Mouse (Mus musculus) spleen, adult 2 months (tissue): ENCODE results near the gene Zfp839. TPM values are rescaled to one million over a fixed set of nuclear protein-coding genes. Genes with fewer than 3 reads are reported as not detected.

Experiments used
- DNase-seq, 2 experiments: peaks; one replicate each; pipeline versions ENCODE4 v3.0.0 to v3.0.0-alpha.2; 2012 to 2021; ENCODE audit warnings: low spot score in 2 of 2, low read depth in 1 of 2
- H3K27ac ChIP-seq: fragments of 200-500 bp; 2 replicates; pipeline ENCODE4 v1.5.1; 2012; ENCODE audit warnings: low read length, inconsistent platforms; ENCODE audit not compliant: insufficient read depth
- H3K27me3 ChIP-seq: fragments of 200-500 bp; 2 replicates; pipeline ENCODE4 v1.6.1; 2012; ENCODE audit warnings: mild to moderate bottlenecking, moderate library complexity, low read length, inconsistent platforms; ENCODE audit not compliant: control insufficient read depth, insufficient read depth
- H3K36me3 ChIP-seq: fragments of 200-500 bp; 2 replicates; pipeline ENCODE4 v1.6.1; 2012; ENCODE audit warnings: mild to moderate bottlenecking, low read length, inconsistent platforms; ENCODE audit not compliant: control insufficient read depth, insufficient read depth
- H3K4me1 ChIP-seq: fragments of 200-500 bp; 2 replicates; pipeline ENCODE4 v1.6.1; 2011; ENCODE audit warnings: inconsistent platforms; ENCODE audit not compliant: control insufficient read depth, insufficient read depth, insufficient read length
- H3K4me3 ChIP-seq: fragments of 200-500 bp; 2 replicates; pipeline ENCODE4 v1.5.1; 2011; ENCODE audit warnings: mild to moderate bottlenecking, inconsistent platforms; ENCODE audit not compliant: insufficient read depth, insufficient read length; ENCODE audit errors: extremely low read depth
- CTCF ChIP-seq: fragments of 200-500 bp; IDR thresholded peaks from 2 replicates; pipeline ENCODE4 v1.5.1; 2011; ENCODE audit warnings: mild to moderate bottlenecking, inconsistent platforms; ENCODE audit not compliant: insufficient read depth, insufficient read length, insufficient replicate concordance; ENCODE audit errors: extremely low read depth
- POLR2A ChIP-seq: fragments of 200-500 bp; IDR thresholded peaks from 2 replicates; pipeline ENCODE4 v1.6.1; 2011; ENCODE audit warnings: low read depth, low read length, inconsistent platforms
- WGBS: fragments of 180-500 bp; shearing (Covaris S2); methylation state at CpG from one replicate; pipeline ENCODE4 v1.1.7; 2018; 5-methylcytosine and 5-hydroxymethylcytosine counted together
- polyA plus RNA-seq: library from polyadenylated mRNA; depleted of rRNA; stranded (reverse); fragments of >200 nt; gene quantifications from 2 replicates; pipeline ENCODE4 v1.2.3, GENCODE M21; 2012

The Zfp839 gene
- polyA plus RNA-seq, 1 experiment = 5.7 TPM

DNA sequence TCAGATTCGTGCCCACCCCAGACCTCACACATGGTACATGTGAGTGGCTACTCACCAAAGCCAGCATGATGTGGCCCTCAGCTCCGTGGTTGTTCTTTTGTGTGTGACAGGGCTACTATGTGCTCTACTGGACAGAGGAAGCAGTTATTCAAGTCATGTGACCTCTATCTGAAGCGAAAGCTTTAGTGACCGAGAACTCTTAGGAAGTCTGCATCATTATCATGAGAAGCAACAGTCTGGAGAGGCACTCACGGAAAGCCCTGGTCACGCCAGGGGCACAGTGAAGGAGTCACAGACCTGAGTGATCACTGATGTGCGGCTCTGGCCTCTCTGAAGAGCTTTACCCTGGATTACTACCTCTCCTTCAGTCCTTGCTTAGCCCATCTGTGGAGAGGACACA lies 27.7 kb upstream of the Zfp839 start:
- no peak for DNase-seq
- Histone ChIP-seq H3K4me1 (no peaks in the 10 kb centered on the region), H3K27me3 (no peaks in the 10 kb centered on the region), H3K4me3 (no peak overlapping the region), H3K36me3 (no peaks in the 10 kb centered on the region), H3K27ac (no peak overlapping the region)
- WGBS = 83% methylated on average over 7 of the region's 7 CpGs
- TF ChIP-seq CTCF (no peak), POLR2A (no peak)

DNA sequence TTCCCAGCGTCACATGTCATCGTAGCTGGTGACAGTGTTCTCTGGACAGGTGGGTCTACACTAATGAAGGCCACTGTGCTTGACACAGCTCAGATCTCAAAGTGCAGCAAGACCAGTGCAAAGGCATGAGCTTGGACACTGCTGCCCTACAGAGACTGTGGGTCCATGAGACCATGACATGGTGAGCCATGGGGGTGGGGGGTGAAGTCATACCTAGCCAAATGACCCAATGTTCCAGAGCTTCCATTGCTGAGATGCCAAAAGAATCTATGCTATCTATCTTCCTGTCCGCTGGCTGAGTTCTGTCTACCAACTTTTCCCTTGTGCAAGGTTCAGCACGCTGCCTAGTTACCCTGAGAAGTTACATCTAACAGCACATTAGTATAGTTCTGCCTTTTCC lies 21.1 kb upstream of the Zfp839 start:
- WGBS = 98% methylated on average over 4 of the region's 4 CpGs
- Histone ChIP-seq H3K4me1 (no peaks in the 10 kb centered on the region), H3K27me3 (no peaks in the 10 kb centered on the region), H3K4me3 (no peak overlapping the region), H3K27ac (no peak overlapping the region), H3K36me3 (no peaks in the 10 kb centered on the region)
- DNase-seq = no peak
- TF ChIP-seq POLR2A = no peak

- 88% methylated on average over 10 of the region's 11 CpGs for WGBS
- no peaks in the 10 kb centered on the region for H3K36me3 ChIP-seq
- H3K27me3 ChIP-seq = no peaks in the 10 kb centered on the region
- H3K4me1 ChIP-seq = no peaks in the 10 kb centered on the region
- TF ChIP-seq CTCF (no peak), POLR2A (no peak)
- H3K27ac ChIP-seq = no peak overlapping the region
- H3K4me3 ChIP-seq = no peak overlapping the region
- DNase-seq = no peak
These were observed 19.6 kb upstream of the Zfp839 start for GRCm38 (mm10) chr12:110830293-110831024.

- H3K4me1 ChIP-seq = no peaks in the 10 kb centered on the region
- over 99% methylated on average over 3 of the region's 3 CpGs for WGBS
- TF ChIP-seq POLR2A (no peak), CTCF (no peak)
- H3K4me3 ChIP-seq = no peak overlapping the region
- H3K27me3 ChIP-seq = 0 out of 2 replicates have a peak, but pooled peaks cover 3% of the 10 kb centered on the region
- H3K36me3 ChIP-seq = no peaks in the 10 kb centered on the region
- no peak for DNase-seq
- H3K27ac ChIP-seq = no peak overlapping the region
These were observed 14.9 kb upstream of the Zfp839 start for GRCm38 (mm10) chr12:110835182-110835581.

DNA sequence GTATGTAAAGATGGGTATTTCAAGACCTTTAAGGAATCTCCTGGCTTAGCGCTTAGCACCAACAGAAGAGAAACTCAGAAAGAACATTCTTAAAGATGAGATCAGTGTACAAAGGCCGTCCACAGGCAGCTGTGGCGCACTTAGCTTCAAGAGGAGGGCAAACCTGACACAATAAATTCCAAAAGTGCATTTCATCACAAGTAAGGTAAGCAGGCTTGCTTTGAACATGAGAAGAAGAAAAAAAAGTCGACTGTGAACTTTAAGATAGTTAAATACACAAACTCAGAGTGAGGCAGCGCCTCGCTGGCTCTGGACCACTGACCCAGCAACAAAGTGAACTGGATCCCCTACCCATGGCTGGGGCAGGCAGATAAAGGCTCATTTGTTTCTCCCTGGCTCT lies 13.3 kb upstream of the Zfp839 start:
- no peak overlapping the region for H3K27ac ChIP-seq
- no peak overlapping the region for H3K4me3 ChIP-seq
- H3K36me3 ChIP-seq = no peaks in the 10 kb centered on the region
- 0 out of 2 replicates have a peak, but pooled peaks cover 3% of the 10 kb centered on the region for H3K27me3 ChIP-seq
- WGBS = 77% methylated on average over 6 of the region's 6 CpGs
- DNase-seq = no peak
- TF ChIP-seq POLR2A = no peak
- TF ChIP-seq CTCF = no peak
- H3K4me1 ChIP-seq = no peaks in the 10 kb centered on the region

- Histone ChIP-seq H3K27ac (no peak overlapping the region), H3K4me1 (no peaks in the 10 kb centered on the region), H3K4me3 (no peak overlapping the region), H3K36me3 (no peaks in the 10 kb centered on the region), H3K27me3 (0 out of 2 replicates have a peak, but pooled peaks cover 3% of the 10 kb centered on the region)
- WGBS = 33% methylated on average over 5 of the region's 5 CpGs
- DNase-seq = no peak
- TF ChIP-seq CTCF (no peak), POLR2A (no peak)
These were observed 12.7 kb upstream of the Zfp839 start for GRCm38 (mm10) chr12:110837192-110837841.

GRCm38 (mm10) chr12:110837850-110838249 lies 12.2 kb upstream of the Zfp839 start:
- DNase-seq = no peak
- 87% methylated on average over 8 of the region's 8 CpGs for WGBS
- TF ChIP-seq CTCF = no peak
- no peak for TF ChIP-seq POLR2A
- H3K4me1 ChIP-seq = no peaks in the 10 kb centered on the region
- no peak overlapping the region for H3K4me3 ChIP-seq
- H3K27ac ChIP-seq = no peak overlapping the region
- no peaks in the 10 kb centered on the region for H3K36me3 ChIP-seq
- 0 out of 2 replicates have a peak, but pooled peaks cover 3% of the 10 kb centered on the region for H3K27me3 ChIP-seq
